Mouse (Mus musculus) limb, embryonic 12.5 days (tissue): ENCODE results near the gene Nipa1. TPM values are rescaled to one million over a fixed set of nuclear protein-coding genes. Genes with fewer than 3 reads are reported as not detected.

Source experiments
- ATAC-seq: fragments of 200-750 bp; cut with Nextera tagmentation; 2 replicates; pipeline ENCODE4 v1.8.0; 2017; ENCODE audit warnings: low read depth, moderate TSS enrichment; ENCODE audit not compliant: insufficient number of reproducible peaks, insufficient read depth, low FRiP score, low TSS enrichment
- H3K27ac ChIP-seq: fragments of 300-500 bp; sonication (generic); 2 replicates; pipeline ENCODE4 v1.5.1; 2016; ENCODE audit warnings: mild to moderate bottlenecking, moderate library complexity
- H3K27me3 ChIP-seq: fragments of 300-500 bp; sonication (generic); 2 replicates; pipeline ENCODE4 v1.6.1; 2016; ENCODE audit warnings: mild to moderate bottlenecking, moderate library complexity
- H3K36me3 ChIP-seq: fragments of 300-500 bp; sonication (generic); 2 replicates; pipeline ENCODE4 v1.6.1; 2016; ENCODE audit warnings: mild to moderate bottlenecking, moderate library complexity
- H3K4me1 ChIP-seq: fragments of 300-500 bp; sonication (generic); replicated peaks from 2 replicates; pipeline ENCODE4 v1.6.1; 2016
- H3K4me2 ChIP-seq: fragments of 300-500 bp; sonication (generic); 2 replicates; pipeline ENCODE4 v1.6.1; 2016; ENCODE audit warnings: mild to moderate bottlenecking, moderate library complexity
- H3K4me3 ChIP-seq: fragments of 300-500 bp; sonication (generic); replicated peaks from 2 replicates; pipeline ENCODE4 v1.5.1; 2016; ENCODE audit warnings: mild to moderate bottlenecking
- H3K9ac ChIP-seq: fragments of 300-500 bp; sonication (generic); replicated peaks from 2 replicates; pipeline ENCODE4 v1.6.1; 2016; ENCODE audit warnings: mild to moderate bottlenecking, moderate library complexity
- H3K9me3 ChIP-seq: fragments of 300-500 bp; sonication (generic); 2 replicates; pipeline ENCODE4 v1.6.1; 2016; ENCODE audit warnings: mild to moderate bottlenecking, moderate library complexity
- WGBS: fragments of 180-500 bp; shearing (Covaris S2); methylation state at CpG from one replicate; pipeline ENCODE4 v1.1.7; 2016; 5-methylcytosine and 5-hydroxymethylcytosine counted together
- polyA plus RNA-seq: library from polyadenylated mRNA; unstranded; fragments of >200 nt; fragmentation: Nextera tagmentation; extraction: Ambion mirVana; gene quantifications from 2 replicates; pipeline ENCODE4 v1.2.1, GENCODE M21; 2016

Nipa1 gene
- polyA plus RNA-seq, 1 experiment from 2014 or later, result 8.1 TPM

DNA sequence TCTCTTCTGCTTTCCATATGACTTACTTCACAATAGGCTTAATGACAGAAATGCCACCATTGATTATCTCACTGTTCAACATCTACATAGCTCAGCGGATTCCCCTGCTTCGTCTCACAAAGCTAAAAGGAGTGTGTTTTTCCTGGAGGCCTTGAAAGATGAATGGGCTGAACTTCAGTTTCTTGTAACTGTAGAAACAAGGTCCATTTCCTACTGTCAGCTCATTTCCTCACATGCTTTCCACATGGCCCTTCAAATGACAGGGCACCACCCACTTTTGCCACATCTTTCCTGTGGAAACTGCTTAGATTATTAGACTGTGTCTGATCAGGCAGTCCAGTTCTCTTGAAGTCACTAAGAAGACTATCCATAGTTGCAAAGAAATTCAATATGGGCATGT lies 91.1 kb downstream of the Nipa1 start:
- H3K27me3 ChIP-seq, result no peaks in the 10 kb centered on the region
- no peak overlapping the region for H3K27ac ChIP-seq
- H3K9me3 ChIP-seq, result no peaks in the 10 kb centered on the region
- ATAC-seq, result no peak
- no peak overlapping the region for H3K4me3 ChIP-seq
- WGBS, result 93% methylated on average over 2 of the region's 2 CpGs
- H3K4me1 ChIP-seq, result no peaks in the 10 kb centered on the region
- peaks cover 76% of the 10 kb centered on the region for H3K36me3 ChIP-seq
- H3K4me2 ChIP-seq, result no peak overlapping the region
- no peak overlapping the region for H3K9ac ChIP-seq

Other genes starting within 250 kb of the Nipa1 start
- gene Tubgcp5, start 225.8 kb downstream of the Nipa1 start, polyA plus RNA-seq, result 45.6 and 52.3 TPM in 2 replicates
- gene Cyfip1, start 178.2 kb downstream of the Nipa1 start, polyA plus RNA-seq, result 125 and 129 TPM in 2 replicates
- gene Nipa2, start 57.5 kb downstream of the Nipa1 start, polyA plus RNA-seq, result 44.5 and 52.2 TPM in 2 replicates
- 25.8 and 25.9 TPM in 2 replicates for gene Herc2, start 30.2 kb upstream of the Nipa1 start, polyA plus RNA-seq
- gene Oca2, start 219.8 kb upstream of the Nipa1 start, polyA plus RNA-seq, result not detected in 2 replicates